Mouse (Mus musculus) heart, embryonic 16.5 days (tissue): ENCODE results near the gene Slc16a11. TPM values are rescaled to one million over a fixed set of nuclear protein-coding genes. Genes with fewer than 3 reads are reported as not detected.
"Not testable (repeated sequence)": the region's sequence is repeated elsewhere in the genome, so short reads cannot be mapped to it uniquely, and the experiment has no call there.

Source experiments
- ATAC-seq: fragments of 200-750 bp; cut with Nextera tagmentation; replicated peaks from 2 replicates; pipeline ENCODE4 v1.8.0; 2017; ENCODE audit warnings: moderate number of reproducible peaks; ENCODE audit not compliant: insufficient read depth, low FRiP score; ENCODE audit errors: extremely low read depth
- H3K27ac ChIP-seq: fragments of 300-500 bp; sonication (generic); 2 replicates; pipeline ENCODE4 v1.5.1; 2014; ENCODE audit warnings: mild to moderate bottlenecking, low read length, control low read depth, moderate library complexity
- H3K27me3 ChIP-seq: fragments of 300-500 bp; sonication (generic); 2 replicates; pipeline ENCODE4 v1.6.1; 2014; ENCODE audit warnings: low read length, mixed read lengths; ENCODE audit not compliant: control insufficient read depth, insufficient read depth
- H3K36me3 ChIP-seq: fragments of 300-500 bp; sonication (generic); 2 replicates; pipeline ENCODE4 v1.6.1; 2014; ENCODE audit not compliant: control insufficient read depth, insufficient read depth
- H3K4me1 ChIP-seq: fragments of 300-500 bp; sonication (generic); 2 replicates; pipeline ENCODE4 v1.6.1; 2014; ENCODE audit warnings: low read length, mixed read lengths; ENCODE audit not compliant: control insufficient read depth, insufficient read depth
- H3K4me2 ChIP-seq: fragments of 300-500 bp; sonication (generic); 2 replicates; pipeline ENCODE4 v1.6.1; 2014; ENCODE audit warnings: low read depth, mild to moderate bottlenecking, control low read depth, low read length
- H3K4me3 ChIP-seq: fragments of 300-500 bp; sonication (generic); 2 replicates; pipeline ENCODE4 v1.5.1; 2014; ENCODE audit warnings: mild to moderate bottlenecking, control low read depth, low read length
- H3K9ac ChIP-seq: fragments of 300-500 bp; sonication (generic); 2 replicates; pipeline ENCODE4 v1.6.1; 2014; ENCODE audit warnings: low read length, control low read depth
- H3K9me3 ChIP-seq: fragments of 300-500 bp; sonication (generic); replicated peaks from 2 replicates; pipeline ENCODE4 v1.6.1; 2016; ENCODE audit warnings: low read length; ENCODE audit not compliant: control insufficient read depth
- WGBS: fragments of 180-500 bp; shearing (Covaris S2); extraction: QIAGEN DNeasy Blood & Tissue Kit; methylation state at CpG from one replicate; pipeline ENCODE4 v1.1.7; 2014; 5-methylcytosine and 5-hydroxymethylcytosine counted together
- polyA plus RNA-seq: library from polyadenylated mRNA; unstranded; fragments of >200 nt; fragmentation: Nextera tagmentation; extraction: Ambion mirVana; gene quantifications from 2 replicates; pipeline ENCODE4 v1.2.1, GENCODE M21; 2015

Slc16a11 gene
- polyA plus RNA-seq = 0.33 and 0.41 TPM in 2 replicates

DNA sequence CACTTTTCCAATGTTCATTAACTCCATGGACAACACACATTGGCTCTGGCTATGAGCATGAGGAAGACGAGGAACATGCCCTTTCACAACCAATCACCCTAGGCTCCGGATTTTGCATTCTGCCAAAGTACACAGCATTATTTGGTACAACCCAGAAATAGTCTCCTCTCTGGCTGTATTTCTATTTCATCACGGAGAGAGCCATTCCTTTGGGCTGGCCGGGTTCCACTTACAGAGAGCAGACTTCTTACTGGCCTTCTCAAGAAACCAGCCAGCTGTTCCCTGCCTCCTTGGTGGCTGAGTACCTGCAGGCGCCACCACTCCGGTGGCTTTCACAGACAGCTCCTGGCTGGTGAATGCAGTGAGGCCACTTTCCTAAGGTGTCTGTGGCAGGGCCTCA, at the start of gene Slc16a11:
Slc16a11 (plus strand) TSS at position 330 of the 400 bp plus-strand sequence.
- Histone ChIP-seq H3K4me2 (no peak within 1 kb of the TSS), H3K27me3 (peaks cover 51% of the 10 kb centered on the region), H3K27ac (no peak within 1 kb of the TSS), H3K4me3 (no peak within 1 kb of the TSS; the same call in 1 of the 2 replicates), H3K36me3 (no peaks in the 10 kb centered on the region), H3K4me1 (peaks cover 13% of the 10 kb centered on the region), H3K9ac (no peak within 1 kb of the TSS), H3K9me3 (no peaks in the 10 kb centered on the region)
- WGBS = 45% methylated on average over 6 of the region's 6 CpGs
- ATAC-seq = no peak

DNA sequence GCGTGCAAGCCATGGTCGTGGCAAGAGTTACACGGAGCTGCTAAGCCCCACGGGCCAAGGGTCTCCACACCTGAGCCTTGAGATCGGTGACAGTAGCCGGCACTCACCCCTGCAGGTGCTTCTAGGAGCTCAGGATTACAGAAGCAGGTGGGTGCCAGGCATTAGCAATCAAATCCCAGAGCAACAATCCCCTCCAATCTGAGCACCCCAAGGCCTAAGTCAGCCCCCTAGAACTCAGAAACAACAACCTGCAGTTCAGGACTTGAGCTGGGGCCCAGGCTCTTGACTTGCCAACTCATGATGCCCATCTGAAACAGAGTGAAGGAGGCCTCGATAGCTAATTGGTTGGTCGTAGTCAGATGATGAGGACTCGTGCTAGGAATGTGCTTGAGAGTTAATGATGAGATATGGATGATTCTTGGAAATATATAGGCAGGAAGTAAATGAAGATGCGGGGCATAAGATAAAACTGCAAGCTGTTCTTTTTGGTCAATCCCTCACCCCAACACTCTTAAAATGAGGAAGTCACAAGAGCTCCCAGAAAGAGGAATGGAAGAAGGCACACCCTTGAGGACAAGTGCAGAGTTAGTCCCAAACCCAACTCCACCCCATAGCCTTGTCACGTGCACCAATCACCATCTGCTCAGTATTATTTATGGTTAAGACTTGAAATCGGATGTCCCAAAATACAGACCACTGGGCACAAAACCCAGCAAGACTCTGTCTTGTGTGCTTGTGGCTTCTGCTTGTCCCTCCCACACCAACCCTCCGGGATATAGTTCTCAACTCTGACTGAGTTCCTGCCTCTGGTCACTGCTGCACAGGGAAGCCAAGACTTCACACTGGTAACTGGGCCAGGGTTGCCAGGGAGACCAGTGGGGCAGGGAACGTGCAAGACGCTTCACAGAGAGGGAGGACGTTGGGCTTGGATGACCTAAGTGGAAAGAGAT, 46.3 kb upstream of the Slc16a11 start:
- no peak for ATAC-seq
- Histone ChIP-seq H3K4me2 (no peak overlapping the region), H3K9me3 (no peaks in the 10 kb centered on the region), H3K9ac (no peak overlapping the region), H3K4me1 (no peaks in the 10 kb centered on the region), H3K27ac (no peak overlapping the region), H3K36me3 (no peaks in the 10 kb centered on the region), H3K4me3 (no peak overlapping the region), H3K27me3 (no peaks in the 10 kb centered on the region)
- 61% methylated on average over 16 of the region's 16 CpGs for WGBS

DNA sequence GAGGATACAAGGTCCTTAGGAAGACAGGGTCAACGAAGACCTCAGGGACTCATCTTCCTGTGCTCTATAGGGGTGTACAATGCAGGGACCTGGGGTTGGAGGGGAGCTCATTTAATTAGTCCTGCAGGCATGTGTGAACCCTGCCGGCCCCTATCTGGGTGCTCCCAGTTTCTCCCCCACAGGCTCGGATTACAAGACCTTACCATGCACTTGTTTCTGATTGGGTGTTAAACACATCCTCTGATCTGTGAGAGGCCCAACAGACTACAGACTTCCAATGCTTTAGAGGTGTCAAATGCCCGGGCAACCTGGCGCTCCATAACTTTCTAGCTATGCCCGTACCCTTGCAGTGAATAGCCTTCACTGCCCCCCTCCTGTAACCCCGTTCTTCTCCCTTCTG, 44.4 kb upstream of the Slc16a11 start:
- Histone ChIP-seq H3K36me3 (no peaks in the 10 kb centered on the region), H3K27ac (no peak overlapping the region), H3K4me2 (no peak overlapping the region), H3K27me3 (no peaks in the 10 kb centered on the region), H3K9ac (no peak overlapping the region), H3K9me3 (no peaks in the 10 kb centered on the region), H3K4me3 (no peak overlapping the region), H3K4me1 (no peaks in the 10 kb centered on the region)
- no peak for ATAC-seq
- WGBS = 53% methylated on average over 7 of the region's 7 CpGs

DNA sequence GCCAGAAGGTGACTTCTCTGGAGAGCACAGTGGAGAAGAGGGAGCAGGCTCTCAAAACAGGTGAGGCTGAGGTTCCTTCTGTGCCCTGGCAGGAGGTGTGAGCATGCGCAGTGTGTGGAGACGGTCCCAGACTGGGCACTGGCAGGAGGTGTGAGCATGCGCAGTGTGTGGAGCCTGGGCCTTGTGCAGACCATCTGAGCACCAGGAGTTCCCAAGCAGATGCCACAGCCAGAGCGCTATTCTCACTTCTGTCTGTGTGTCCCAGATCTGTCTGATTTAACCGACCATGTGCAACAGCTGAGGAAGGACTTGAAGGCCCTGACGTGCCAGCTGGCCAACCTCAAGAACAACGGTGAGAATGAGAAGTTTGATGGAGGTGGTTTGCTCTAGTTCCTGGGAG, 43.1 kb upstream of the Slc16a11 start:
- not testable (repeated sequence) for H3K9me3 ChIP-seq, H3K36me3 ChIP-seq, H3K27me3 ChIP-seq, H3K27ac ChIP-seq, H3K4me3 ChIP-seq, ATAC-seq, H3K9ac ChIP-seq, H3K4me1 ChIP-seq, H3K4me2 ChIP-seq
- 85% methylated on average over 7 of the region's 7 CpGs for WGBS

DNA sequence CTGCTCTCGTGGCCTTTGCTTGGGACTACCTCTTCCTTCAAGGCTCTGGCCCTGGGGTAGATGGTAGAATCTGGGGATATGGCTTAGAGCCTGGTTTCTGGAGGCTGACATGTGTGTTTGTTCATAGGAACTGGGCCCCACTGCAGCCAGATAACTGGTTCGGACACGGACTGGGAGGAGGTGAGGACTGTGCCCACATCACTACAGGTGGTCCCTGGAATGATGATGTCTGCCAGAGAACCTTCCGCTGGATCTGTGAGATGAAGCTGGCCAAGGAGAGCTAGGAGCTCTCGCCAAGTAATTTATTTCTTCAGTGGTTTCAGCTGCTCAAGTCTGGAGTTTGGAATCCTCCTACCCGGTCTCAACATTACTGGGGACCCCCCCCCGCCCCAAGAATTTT, 42.3 kb upstream of the Slc16a11 start:
- ATAC-seq = no peak
- Histone ChIP-seq H3K9me3 (no peaks in the 10 kb centered on the region), H3K9ac (no peak overlapping the region), H3K27me3 (no peaks in the 10 kb centered on the region), H3K27ac (no peak overlapping the region), H3K4me3 (no peak overlapping the region), H3K4me2 (no peak overlapping the region), H3K36me3 (no peaks in the 10 kb centered on the region), H3K4me1 (no peaks in the 10 kb centered on the region)
- 73% methylated on average over 7 of the region's 7 CpGs for WGBS

DNA sequence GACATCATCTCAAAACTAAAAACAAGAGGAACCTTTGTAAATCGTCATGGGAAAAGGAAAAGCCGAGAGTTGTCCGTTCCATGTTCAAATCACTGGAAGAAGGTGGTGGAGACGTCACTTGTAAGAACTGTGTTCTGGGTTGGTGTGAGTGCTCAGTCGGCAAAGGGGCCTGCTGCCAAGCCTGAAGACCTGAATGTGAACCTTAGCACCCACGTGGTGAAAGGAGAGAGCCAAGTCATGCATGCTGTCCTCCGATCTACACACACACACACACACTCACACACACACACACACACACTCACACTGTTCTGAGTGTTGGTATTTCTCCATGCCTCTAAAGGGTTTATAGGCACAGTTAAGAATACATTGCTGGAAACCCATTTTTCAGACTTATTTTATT, 41.4 kb upstream of the Slc16a11 start:
- no peaks in the 10 kb centered on the region for H3K9me3 ChIP-seq
- ATAC-seq = no peak
- WGBS = 68% methylated on average over 7 of the region's 7 CpGs
- no peaks in the 10 kb centered on the region for H3K4me1 ChIP-seq
- no peak overlapping the region for H3K27ac ChIP-seq
- H3K4me2 ChIP-seq = no peak overlapping the region
- no peaks in the 10 kb centered on the region for H3K36me3 ChIP-seq
- no peak overlapping the region for H3K4me3 ChIP-seq
- no peak overlapping the region for H3K9ac ChIP-seq
- H3K27me3 ChIP-seq = no peaks in the 10 kb centered on the region

DNA sequence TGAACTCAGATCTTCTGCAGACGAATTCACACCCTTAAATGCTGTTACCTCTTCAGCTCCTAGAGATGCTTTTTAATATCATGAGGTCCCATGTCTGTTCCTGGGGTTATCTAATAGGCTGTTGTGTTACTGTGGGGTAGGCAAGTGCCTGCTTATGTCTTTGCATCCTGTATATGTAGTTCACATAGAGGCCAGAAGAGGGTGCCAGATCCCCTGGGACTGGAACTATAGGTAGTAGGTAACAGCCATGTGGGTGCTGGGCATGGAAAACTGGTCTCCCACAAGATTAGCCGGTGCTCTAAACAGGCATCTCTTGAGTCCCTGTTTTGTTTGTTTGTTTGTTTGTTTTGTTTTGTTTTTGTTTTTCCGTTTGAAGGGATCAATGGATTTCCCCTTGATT, 40.7 kb upstream of the Slc16a11 start:
- no peaks in the 10 kb centered on the region for H3K9me3 ChIP-seq
- H3K36me3 ChIP-seq = no peaks in the 10 kb centered on the region
- no peaks in the 10 kb centered on the region for H3K27me3 ChIP-seq
- no peaks in the 10 kb centered on the region for H3K4me1 ChIP-seq
- H3K4me2 ChIP-seq = no peak overlapping the region
- H3K4me3 ChIP-seq = no peak overlapping the region
- H3K27ac ChIP-seq = no peak overlapping the region
- H3K9ac ChIP-seq = no peak overlapping the region
- ATAC-seq = no peak
- 45% methylated on average over 3 of the region's 3 CpGs for WGBS

DNA sequence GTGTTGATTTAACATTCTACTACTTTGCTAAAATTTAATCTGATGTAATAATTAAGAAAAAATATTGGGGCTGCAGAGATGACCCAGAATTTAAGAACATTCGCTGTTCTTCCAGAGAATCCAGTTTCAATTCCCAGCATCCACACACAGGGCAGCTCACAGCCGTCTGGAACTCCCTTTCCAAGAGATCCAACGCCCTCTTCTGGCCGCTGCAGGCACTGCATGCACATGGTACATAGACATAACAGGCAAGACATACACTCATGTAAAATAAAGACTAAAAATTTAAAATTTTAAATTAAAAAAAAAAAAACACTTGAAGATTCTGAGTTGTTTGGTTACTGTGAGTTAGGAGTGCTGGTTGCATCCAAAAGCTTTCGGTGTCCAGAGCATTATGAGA, 40.3 kb upstream of the Slc16a11 start:
- H3K36me3 ChIP-seq = no peaks in the 10 kb centered on the region
- no peak overlapping the region for H3K4me2 ChIP-seq
- 52% methylated on average over 5 of the region's 5 CpGs for WGBS
- no peaks in the 10 kb centered on the region for H3K9me3 ChIP-seq
- H3K27me3 ChIP-seq = no peaks in the 10 kb centered on the region
- no peak for ATAC-seq
- no peaks in the 10 kb centered on the region for H3K4me1 ChIP-seq
- no peak overlapping the region for H3K4me3 ChIP-seq
- no peak overlapping the region for H3K9ac ChIP-seq
- no peak overlapping the region for H3K27ac ChIP-seq

DNA sequence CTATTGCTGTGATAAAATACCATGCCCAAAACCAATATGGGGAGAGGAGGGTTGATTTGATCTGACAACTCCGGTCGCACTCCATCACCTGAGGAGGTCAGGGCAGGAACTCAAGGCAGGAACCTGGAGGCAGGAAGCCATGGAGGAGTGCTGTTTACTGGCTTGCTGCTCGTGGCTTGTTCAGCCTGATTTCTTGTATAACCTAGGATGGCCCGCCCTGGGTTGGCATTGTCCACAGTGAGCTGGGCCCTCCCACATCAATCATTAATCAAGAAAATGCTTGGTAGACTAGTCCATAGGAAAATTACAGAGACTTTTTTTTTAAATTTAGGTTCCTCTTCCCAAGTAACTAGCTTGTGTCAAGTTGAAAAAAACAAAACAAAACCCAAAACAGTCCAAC, 38.1 kb upstream of the Slc16a11 start:
- Histone ChIP-seq H3K4me2 (no peak overlapping the region), H3K4me1 (no peaks in the 10 kb centered on the region), H3K9ac (no peak overlapping the region), H3K4me3 (no peak overlapping the region), H3K36me3 (no peaks in the 10 kb centered on the region), H3K9me3 (no peaks in the 10 kb centered on the region; the same call in 1 of the 2 replicates), H3K27me3 (no peaks in the 10 kb centered on the region), H3K27ac (no peak overlapping the region)
- ATAC-seq = no peak
- 75% methylated on average over 4 of the region's 4 CpGs for WGBS
